Mouse (Mus musculus) intestine, embryonic 14.5 days (tissue): Measurements from ENCODE around the gene March8. TPM values are rescaled to one million over a fixed set of nuclear protein-coding genes. Genes with fewer than 3 reads are reported as not detected.

Experiments
- ATAC-seq: fragments of 200-750 bp; cut with Nextera tagmentation; replicated peaks from 2 replicates; pipeline ENCODE4 v1.8.0; 2017; ENCODE audit warnings: low read depth, moderate number of reproducible peaks, moderate TSS enrichment, moderate library complexity; ENCODE audit not compliant: low FRiP score, low TSS enrichment
- DNase-seq: peaks from one replicate; pipeline ENCODE4 v3.0.0-alpha.2; 2018; ENCODE audit warnings: low spot score
- H3K27ac ChIP-seq: fragments of 300-500 bp; sonication (generic); 2 replicates; pipeline ENCODE4 v1.5.1; 2014; ENCODE audit warnings: low read depth, mild to moderate bottlenecking, control low read depth
- H3K27me3 ChIP-seq: fragments of 300-500 bp; sonication (generic); replicated peaks from 2 replicates; pipeline ENCODE4 v1.6.1; 2014; ENCODE audit warnings: low read length, control low read depth; ENCODE audit not compliant: control insufficient read depth, insufficient read depth
- H3K36me3 ChIP-seq: fragments of 300-500 bp; sonication (generic); 2 replicates; pipeline ENCODE4 v1.6.1; 2014; ENCODE audit warnings: low read length, control low read depth; ENCODE audit not compliant: control insufficient read depth, insufficient read depth
- H3K4me1 ChIP-seq: fragments of 300-500 bp; sonication (generic); replicated peaks from 2 replicates; pipeline ENCODE4 v1.6.1; 2014; ENCODE audit warnings: low read length, control low read depth, mixed read lengths; ENCODE audit not compliant: control insufficient read depth, insufficient read depth
- H3K4me2 ChIP-seq: fragments of 300-500 bp; sonication (generic); 2 replicates; pipeline ENCODE4 v1.6.1; 2014; ENCODE audit warnings: low read length
- H3K4me3 ChIP-seq: fragments of 300-500 bp; sonication (generic); 2 replicates; pipeline ENCODE4 v1.5.1; 2014; ENCODE audit warnings: low read depth, low read length, control low read depth, mixed read lengths
- H3K9ac ChIP-seq: fragments of 300-500 bp; sonication (generic); 2 replicates; pipeline ENCODE4 v1.6.1; 2014; ENCODE audit warnings: mild to moderate bottlenecking, low read length
- H3K9me3 ChIP-seq: fragments of 300-500 bp; sonication (generic); 2 replicates; pipeline ENCODE4 v1.6.1; 2016; ENCODE audit warnings: low read length, control low read depth; ENCODE audit not compliant: control insufficient read depth
- WGBS: fragments of 180-500 bp; shearing (Covaris S2); extraction: QIAGEN DNeasy Blood & Tissue Kit; methylation state at CpG from one replicate; pipeline ENCODE4 v1.1.7; 2014; 5-methylcytosine and 5-hydroxymethylcytosine counted together
- polyA plus RNA-seq: library from polyadenylated mRNA; unstranded; fragments of >200 nt; fragmentation: Nextera tagmentation; extraction: Ambion mirVana; gene quantifications from 2 replicates; pipeline ENCODE4 v1.2.1, GENCODE M21; 2014

Gene March8
- polyA plus RNA-seq, 1 experiment from 2014 or later, result 30.8 TPM

DNA sequence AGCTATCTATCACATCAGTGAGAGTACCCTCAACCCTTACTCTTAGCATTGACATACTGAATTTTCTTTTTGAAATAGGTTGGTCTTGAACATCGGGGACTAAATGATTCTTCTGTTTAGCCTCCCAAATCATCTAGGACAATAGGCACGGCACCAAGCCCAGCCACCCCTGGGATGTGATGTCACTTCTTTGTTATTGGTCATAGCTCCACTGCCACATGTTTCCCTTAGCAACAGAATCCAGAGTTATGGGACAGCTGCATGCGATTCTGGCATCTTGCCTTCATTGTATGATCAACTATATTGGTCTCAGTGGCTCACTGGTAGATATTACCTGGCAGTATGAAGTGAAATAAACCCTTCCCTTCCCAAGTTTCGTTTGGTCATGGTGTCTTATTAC is 102.6 kb downstream of the March8 start:
- WGBS, result 76% methylated on average over 4 of the region's 4 CpGs
- Histone ChIP-seq H3K4me3 (no peak overlapping the region), H3K36me3 (no peaks in the 10 kb centered on the region), H3K27me3 (no peaks in the 10 kb centered on the region), H3K9me3 (no peaks in the 10 kb centered on the region), H3K4me1 (no peaks in the 10 kb centered on the region), H3K4me2 (no peak overlapping the region), H3K9ac (no peak overlapping the region), H3K27ac (no peak overlapping the region)
- ATAC-seq (no peak), DNase-seq (no peak)

DNA sequence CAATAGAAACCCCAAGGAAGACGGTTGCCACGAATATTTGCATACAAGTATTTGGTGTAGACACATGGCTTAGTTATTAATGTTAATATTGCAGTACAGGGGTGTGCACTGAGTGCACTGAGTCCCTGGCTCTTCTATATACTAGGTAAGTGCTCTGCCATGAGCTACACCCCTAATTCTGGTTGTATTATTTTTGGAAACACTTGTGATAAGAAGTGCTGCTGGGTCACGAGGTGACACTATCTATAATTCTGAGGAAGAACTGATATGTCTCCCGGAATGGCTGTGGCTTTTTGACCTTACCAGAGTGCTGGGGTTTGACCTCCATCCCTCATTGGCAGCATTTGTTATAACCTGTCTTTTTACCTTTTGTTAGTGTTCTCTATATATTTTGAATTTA is 103.0 kb downstream of the March8 start:
- Histone ChIP-seq H3K4me2 (no peak overlapping the region), H3K36me3 (no peaks in the 10 kb centered on the region), H3K27ac (no peak overlapping the region), H3K9me3 (no peaks in the 10 kb centered on the region), H3K9ac (no peak overlapping the region), H3K27me3 (no peaks in the 10 kb centered on the region), H3K4me3 (no peak overlapping the region), H3K4me1 (no peaks in the 10 kb centered on the region)
- ATAC-seq (no peak), DNase-seq (no peak)
- WGBS, result 69% methylated on average over 4 of the region's 4 CpGs

DNA sequence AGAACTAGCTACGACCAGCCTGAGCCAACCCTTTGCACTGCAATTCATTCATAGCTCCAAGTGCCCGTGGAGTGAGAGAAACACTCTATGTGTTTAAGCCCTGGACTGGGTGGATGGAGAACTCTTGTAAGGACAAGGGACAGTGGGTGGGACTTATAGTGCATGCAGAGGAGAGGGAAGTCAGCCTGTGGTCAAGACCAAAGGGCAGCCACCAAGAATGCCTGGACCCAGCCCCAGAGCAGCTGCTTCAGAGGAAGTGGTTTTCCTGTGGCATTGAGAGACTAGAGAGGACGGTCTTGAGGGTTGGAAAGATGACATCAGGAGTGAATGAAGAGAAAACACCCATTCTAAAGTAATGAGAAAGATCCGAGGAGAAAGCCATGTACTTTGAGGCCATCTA is 118.0 kb downstream of the March8 start:
- Histone ChIP-seq H3K4me2 (no peak overlapping the region), H3K36me3 (no peaks in the 10 kb centered on the region), H3K27me3 (peaks cover 10% of the 10 kb centered on the region), H3K9ac (no peak overlapping the region), H3K27ac (no peak overlapping the region), H3K9me3 (no peaks in the 10 kb centered on the region), H3K4me3 (no peak overlapping the region), H3K4me1 (0 out of 2 replicates have a peak, but pooled peaks cover 2% of the 10 kb centered on the region)
- no peak for DNase-seq
- 73% methylated on average over 4 of the region's 4 CpGs for WGBS
- no peak for ATAC-seq

DNA sequence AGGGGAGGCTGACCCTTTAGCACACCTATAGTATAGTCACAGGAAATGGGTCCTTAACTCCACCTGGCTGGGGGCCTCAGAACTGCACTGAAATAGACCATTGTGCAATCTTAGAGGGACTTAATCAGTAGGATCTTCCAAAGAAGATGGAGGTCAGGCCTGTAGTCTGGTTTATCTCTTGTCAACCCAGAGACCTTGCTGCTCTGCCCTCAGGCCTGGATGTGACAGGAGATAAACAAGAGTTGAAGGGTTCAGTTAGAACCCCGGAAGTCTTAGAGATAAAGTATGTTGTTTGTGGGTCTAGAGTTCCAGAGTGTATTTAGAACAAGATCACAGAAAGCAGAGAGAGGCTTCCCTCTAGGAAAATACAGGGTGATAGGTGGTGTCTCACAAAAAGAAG is 118.7 kb downstream of the March8 start:
- ATAC-seq (no peak), DNase-seq (no peak)
- Histone ChIP-seq H3K27ac (no peak overlapping the region), H3K9me3 (no peaks in the 10 kb centered on the region), H3K4me2 (no peak overlapping the region), H3K27me3 (peaks cover 17% of the 10 kb centered on the region), H3K9ac (no peak overlapping the region), H3K4me1 (0 out of 2 replicates have a peak, but pooled peaks cover 5% of the 10 kb centered on the region), H3K4me3 (no peak overlapping the region), H3K36me3 (no peaks in the 10 kb centered on the region)
- WGBS, result 55% methylated on average over 1 of the region's 1 CpGs

DNA sequence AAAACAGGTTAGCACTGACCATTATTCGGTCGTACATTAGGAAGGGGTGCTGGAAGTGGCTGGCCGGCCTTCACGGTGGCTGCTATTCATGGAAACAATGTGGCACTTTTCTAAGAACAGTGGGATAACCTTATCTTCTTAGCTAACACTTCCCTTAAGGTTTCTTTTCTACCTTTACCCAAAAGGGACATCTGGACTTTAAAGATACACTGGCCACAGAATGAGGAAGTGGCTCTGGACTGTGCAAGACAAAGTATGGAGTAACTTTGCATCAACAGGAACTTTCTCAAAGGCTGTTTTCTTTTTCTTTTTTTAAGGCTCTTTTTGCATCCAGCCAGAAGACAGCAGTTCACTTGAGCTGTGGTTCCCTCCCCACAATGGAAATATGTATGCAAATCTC is 120.9 kb downstream of the March8 start:
- no peak overlapping the region for H3K9ac ChIP-seq
- no peak overlapping the region for H3K4me2 ChIP-seq
- H3K36me3 ChIP-seq, result no peaks in the 10 kb centered on the region
- no peak overlapping the region for H3K27ac ChIP-seq
- WGBS, result 88% methylated on average over 4 of the region's 4 CpGs
- DNase-seq (no peak), ATAC-seq (no peak)
- H3K9me3 ChIP-seq, result no peaks in the 10 kb centered on the region
- 0 out of 2 replicates have a peak, but pooled peaks cover 5% of the 10 kb centered on the region for H3K4me1 ChIP-seq
- no peak overlapping the region for H3K4me3 ChIP-seq
- H3K27me3 ChIP-seq, result peaks cover 28% of the 10 kb centered on the region

Other genes starting within 250 kb of the March8 start
- gene Tmcc1, start 144.5 kb upstream of the March8 start, polyA plus RNA-seq, result 11.8 and 14.6 TPM in 2 replicates
- 44.1 and 46.8 TPM in 2 replicates for gene Washc2, start 130.0 kb upstream of the March8 start, polyA plus RNA-seq
- gene Zfand4, start 73.8 kb upstream of the March8 start, polyA plus RNA-seq, result 4.8 and 5.4 TPM in 2 replicates
- gene Alox5, start 123.2 kb downstream of the March8 start, polyA plus RNA-seq, result 0.44 and 1.0 TPM in 2 replicates
- not detected in 2 replicates for gene Olfr211, start 151.1 kb downstream of the March8 start, polyA plus RNA-seq
- not detected in 2 replicates for gene Olfr212, start 168.5 kb downstream of the March8 start, polyA plus RNA-seq
- not detected in 2 replicates for gene Olfr213, start 200.4 kb downstream of the March8 start, polyA plus RNA-seq
- gene Gm5580, start 213.1 kb downstream of the March8 start, polyA plus RNA-seq, result 0.35 and 0.44 TPM in 2 replicates
- not detected in 2 replicates for gene Olfr214, start 216.2 kb downstream of the March8 start, polyA plus RNA-seq
- not detected in 2 replicates for gene Olfr215, start 246.2 kb downstream of the March8 start, polyA plus RNA-seq